Mouse (Mus musculus) kidney, postnatal 4 days (tissue): ENCODE measurements around the gene Tufm.
"Not testable (repeated sequence)": the region's sequence is repeated elsewhere in the genome, so short reads cannot be mapped to it uniquely, and the experiment has no call there.

Experiments used
- DNase-seq, 2 experiments: peaks; one replicate each; pipeline ENCODE4 v3.0.0; 2021; ENCODE audit warnings: mixed read lengths in 2 of 2

Tufm gene

GRCm38 (mm10) chr7:126465246-126466030, 21.7 kb upstream of the Tufm start:
- DNase-seq: no peak

DNA sequence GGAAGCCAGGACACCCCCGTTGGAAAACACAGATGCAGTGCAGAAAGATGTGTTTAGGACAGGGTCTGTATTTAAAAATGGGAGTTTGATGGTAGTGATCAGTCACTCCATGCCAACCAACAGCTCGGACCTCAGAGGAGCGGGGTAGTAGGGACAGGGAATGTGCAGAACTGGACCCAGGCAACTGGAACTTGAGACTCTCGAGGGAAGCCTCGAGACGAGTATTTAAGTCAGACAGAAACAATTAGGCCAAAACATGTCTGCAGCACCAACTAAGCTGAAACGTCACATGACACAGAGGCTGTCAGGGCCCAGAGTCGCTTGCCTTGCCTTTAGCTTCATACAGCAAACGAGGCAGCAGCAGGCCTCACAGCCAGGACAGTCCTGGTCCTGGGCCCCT, 21.0 kb upstream of the Tufm start:
- DNase-seq: no peak

DNA sequence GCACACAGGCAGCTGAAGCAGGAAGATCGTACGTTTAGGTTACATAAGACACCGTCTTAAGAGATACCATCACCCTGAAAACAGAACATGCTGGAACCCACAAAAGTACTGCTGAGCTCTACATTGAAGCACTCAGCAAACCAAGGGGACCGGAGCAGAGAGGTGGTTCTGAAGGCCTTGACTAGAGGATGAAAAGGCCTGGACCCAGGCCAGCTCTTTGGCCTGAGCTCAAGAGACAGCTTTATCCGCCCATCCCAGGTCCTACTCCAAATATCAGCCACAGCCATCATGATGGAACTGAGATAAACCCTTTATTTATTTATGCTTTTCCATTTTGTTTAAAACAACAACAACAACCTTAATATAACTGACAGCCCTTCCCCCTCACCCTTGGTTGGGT, 20.5 kb upstream of the Tufm start:
- DNase-seq: no peak

GRCm38 (mm10) chr7:126467271-126467670, 19.9 kb upstream of the Tufm start:
- DNase-seq: peak; percentile 62 to 69

DNA sequence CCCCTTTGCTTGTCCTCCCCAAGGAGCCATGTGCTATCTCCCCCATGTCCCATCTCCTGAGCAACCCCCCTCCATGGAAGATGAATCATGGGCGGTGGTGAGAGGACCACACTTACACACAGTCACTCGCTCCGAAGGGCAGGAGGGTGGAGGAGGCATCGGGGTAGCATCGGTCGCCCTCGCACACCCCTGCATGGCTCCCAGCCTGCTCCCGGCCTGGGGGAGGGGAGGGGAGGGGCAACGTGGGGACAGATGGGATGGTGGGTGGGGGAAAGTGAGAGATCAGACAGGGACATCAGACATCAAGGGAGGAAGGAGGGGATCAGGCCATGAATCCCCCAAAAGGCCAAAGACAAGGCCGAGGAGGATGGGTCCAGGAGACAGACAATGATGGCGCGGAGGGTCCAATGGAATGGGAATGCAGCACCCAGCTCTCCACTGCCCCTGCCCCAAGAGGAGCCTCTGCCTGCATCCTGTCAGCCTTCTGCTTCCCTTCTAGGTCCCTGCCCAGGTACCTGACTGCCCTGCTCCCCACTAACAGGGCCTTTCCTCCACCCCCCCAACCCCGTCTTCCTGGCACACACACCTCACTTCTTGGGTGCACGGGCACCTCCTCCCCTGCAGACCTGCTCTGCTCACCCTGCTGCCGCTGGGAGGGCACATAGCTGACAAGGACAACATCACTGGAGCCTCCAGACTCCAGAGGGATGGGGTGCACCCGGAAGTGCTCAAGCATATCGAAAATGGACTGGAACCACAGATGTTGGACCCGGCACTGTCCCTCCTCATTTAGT, 19.1 kb upstream of the Tufm start:
- no peak for DNase-seq

DNA sequence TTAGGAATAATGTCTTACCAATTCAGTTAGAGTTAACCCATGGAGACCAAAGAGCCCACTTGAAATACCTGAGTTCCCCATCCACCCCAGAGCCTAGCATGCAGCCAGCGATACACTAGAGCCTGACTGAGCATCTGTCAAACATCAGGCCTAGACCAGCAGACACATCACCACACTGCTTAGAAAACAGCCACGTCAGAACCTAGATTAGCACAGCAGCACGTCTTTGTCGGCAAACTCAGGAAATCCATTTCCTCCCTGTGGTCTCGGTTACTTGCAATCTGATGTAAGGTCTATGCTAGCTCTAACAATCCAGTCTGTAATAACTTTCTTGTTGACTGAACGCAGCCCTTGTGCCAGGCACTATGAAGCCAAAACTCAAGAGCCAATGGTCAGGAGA, 17.1 kb upstream of the Tufm start:
- no peak for DNase-seq

- DNase-seq: no peak
Measured at GRCm38 (mm10) chr7:126471361-126471760, 15.8 kb upstream of the Tufm start.

DNA sequence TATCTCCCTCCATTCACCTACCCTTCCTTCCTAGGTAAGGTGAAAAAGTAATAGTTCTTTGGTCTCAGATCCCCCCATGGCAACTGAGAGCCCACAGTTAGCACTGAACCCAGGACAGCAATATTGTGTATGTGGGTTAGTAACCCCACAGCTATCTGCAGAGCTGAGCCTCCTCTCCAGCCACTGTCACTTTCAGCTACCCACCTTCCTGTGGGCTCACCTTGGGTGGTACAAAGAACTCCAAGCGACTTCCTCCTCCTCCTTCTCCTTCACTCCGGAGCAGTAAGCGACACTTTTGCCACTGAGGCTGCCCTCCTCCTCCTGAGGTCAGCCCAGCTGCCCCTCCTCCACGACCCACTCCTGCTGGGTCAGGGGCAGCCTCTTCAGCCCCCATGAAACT, 15.3 kb upstream of the Tufm start:
- no peak for DNase-seq

DNA sequence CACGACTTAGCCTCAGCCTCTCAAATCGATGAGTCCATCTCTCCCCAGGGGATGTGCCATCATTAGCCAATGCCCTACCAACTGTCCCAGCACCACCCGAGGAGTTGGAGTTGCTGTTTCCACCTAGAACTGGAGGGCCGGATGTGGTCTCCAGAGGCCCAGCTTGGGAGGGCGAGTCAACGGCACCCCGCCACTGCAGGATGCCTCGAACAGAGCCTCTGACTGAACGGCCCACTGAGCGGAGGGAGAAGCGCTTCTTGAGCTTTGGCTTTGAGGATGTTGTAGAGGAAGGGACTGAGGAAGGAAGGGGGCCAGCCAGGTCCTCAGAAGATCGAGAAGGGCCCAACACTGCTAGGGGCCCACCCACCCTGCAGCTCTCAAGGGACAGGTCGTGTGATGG, 14.9 kb upstream of the Tufm start:
- DNase-seq: no peak

GRCm38 (mm10) chr7:126472713-126473112, 14.4 kb upstream of the Tufm start:
- no peak for DNase-seq

DNA sequence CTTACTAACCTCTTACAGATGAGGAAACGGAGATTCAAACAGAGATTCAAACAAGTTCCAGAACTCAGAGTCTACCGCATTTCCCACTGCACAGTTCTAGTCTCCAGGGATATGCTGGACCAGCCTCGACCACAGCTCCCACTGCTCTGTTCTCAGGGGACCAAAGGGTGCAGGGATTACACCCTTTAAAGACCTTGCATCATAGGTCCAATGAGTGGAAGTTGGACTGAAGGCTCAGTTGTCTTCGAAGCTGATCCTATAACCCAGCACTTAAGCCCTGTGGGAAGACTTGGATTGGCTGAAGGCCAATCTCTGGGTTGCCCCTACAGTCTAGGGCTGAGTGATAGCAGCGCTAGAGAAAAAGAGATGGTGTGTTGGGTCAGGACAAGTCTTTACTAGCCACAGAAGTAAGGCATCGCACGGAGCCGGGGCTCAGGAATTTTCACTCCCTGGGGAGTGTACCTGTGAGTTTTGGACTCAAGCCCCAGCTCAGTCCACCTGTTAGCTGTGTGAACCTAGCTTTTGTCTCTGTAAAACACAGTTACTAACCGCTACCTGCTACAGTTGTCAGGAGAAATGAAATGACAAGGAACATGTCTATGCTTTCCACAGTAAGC, 13.6 kb upstream of the Tufm start:
- no peak for DNase-seq

GRCm38 (mm10) chr7:126474486-126474955, 12.6 kb upstream of the Tufm start:
- no peak for DNase-seq

DNA sequence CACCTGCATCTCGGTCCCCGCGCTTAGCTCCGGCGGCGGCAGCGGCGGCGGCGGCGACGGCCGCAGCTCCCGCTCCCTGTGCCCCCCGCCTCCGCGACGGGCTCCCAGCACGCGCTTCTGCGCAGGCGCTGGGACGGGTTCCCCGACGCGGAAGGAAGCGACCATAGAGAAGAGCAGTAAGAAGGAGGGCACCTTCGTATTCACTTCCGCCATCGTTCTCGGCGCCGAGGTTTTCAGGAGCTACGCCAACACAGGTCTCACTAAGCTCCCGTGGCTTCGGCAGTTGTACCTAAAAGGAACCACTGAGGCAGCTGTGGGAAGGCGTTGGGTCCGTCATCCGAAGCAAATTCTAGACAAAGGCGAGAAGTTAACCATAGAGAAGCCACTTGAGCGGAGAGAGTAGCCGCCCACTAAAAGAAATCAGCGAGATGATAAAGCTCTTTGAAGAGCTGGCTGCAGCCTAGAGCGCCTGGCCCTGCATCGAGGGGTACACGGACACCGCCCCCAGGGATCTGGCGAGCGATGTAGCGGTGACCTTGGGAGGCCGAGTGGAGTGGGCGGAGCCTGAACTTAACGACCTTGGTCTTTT, 12.1 kb upstream of the Tufm start, which contains the start of gene Sh2b1:
Sh2b1 (minus strand) TSS at position 432 of the 589 bp plus-strand sequence.
- DNase-seq: peak; percentile 91 to 95

DNA sequence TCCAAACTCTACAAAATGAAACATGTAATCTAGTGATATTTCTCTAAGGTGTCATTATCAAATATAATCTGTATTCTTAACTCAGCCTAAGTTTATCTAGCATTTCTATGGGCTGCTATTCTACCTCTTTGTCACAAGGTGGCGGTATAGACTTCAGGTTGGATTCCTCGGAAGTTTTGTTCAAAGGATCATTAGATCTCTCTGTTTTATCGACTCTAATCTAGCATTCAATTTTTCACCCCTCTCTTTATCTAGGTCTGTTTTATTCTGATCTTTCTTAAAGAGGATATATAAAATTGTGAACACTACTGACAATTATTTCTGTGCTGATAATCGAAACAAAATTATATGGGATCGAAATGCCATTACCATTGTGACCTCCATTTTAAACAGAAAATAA, 5.5 kb upstream of the Tufm start:
- no peak for DNase-seq

GRCm38 (mm10) chr7:126482392-126482871, 4.7 kb upstream of the Tufm start:
- peak; percentile 90 to 94 for DNase-seq

DNA sequence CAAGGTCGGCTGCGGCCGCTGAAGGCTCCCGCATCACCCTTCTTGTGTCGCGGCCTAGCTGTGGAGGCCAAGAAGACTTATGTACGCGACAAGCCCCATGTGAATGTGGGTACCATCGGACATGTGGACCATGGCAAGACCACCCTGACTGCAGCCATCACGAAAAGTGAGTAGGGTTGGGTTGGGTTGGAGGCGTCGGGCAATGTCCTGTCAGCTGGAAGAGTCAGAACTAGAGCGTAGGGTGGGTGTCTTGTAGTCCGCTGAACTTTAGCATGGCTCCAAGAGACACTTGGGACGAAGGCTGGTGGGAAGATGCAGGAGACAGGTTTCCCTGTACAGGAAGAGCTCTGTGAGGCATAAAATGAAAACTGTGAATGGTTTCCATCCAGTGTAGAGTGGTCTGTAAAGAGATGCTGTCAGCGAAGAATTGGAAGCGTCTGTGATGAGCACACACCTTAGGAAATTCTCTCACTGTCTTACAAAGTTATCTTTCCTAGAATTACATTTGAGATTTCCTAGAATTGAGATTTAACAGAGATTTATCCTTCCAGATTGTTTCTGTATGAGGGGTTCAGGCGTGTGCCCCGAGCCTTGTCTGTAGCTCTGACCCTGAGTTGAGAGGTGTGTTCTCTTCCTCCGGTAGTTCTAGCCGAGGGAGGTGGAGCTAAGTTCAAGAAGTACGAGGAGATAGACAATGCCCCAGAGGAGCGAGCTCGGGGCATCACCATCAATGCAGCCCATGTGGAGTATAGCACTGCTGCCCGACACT, 640 bp downstream of the Tufm start:
- DNase-seq: not testable (repeated sequence)

DNA sequence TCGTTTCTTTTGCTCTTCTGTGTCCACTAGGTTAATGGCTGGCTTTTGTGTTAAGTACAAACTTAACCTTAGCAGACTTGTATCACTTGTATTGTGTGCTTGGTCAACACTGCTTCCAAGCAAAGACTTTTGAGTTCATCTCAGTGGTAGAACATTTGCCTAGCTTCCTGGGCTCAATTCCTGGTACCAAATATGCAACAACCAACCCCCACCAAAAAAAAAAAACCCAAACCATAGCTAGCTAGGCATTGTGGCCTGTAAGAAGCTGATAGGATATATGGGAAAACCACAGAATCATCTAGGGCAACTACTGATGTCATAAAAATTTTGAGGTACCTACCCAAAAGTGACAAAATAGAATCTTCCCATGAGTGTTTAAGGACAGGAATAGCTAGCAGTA, 3.8 kb downstream of the Tufm start:
- DNase-seq: no peak

GRCm38 (mm10) chr7:126491973-126492372, 4.8 kb downstream of the Tufm start:
- DNase-seq: peak; percentile 49 to 54

GRCm38 (mm10) chr7:126494120-126494519, 7.0 kb downstream of the Tufm start:
- no peak for DNase-seq

DNA sequence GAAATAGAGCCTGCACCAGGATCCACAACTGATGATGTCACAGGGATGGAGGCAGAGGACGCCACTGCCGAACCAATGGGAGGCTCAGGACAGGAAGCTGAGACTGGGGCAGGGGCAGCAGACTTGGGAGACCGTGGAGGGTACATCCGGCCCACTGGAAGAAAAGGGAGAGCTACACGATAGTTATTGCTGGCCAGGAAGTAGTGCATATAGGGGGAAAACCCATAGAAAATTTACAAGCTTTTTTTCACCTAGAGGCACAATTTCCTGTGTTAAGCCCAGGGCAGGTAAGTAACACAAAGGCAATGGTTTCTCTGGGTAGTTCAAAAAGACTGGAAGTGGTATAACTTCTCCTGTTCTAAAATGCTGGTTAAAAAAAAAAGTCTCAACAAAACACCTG, 9.3 kb downstream of the Tufm start:
- no peak for DNase-seq

GRCm38 (mm10) chr7:126497966-126498365, 10.8 kb downstream of the Tufm start:
- DNase-seq: no peak

DNA sequence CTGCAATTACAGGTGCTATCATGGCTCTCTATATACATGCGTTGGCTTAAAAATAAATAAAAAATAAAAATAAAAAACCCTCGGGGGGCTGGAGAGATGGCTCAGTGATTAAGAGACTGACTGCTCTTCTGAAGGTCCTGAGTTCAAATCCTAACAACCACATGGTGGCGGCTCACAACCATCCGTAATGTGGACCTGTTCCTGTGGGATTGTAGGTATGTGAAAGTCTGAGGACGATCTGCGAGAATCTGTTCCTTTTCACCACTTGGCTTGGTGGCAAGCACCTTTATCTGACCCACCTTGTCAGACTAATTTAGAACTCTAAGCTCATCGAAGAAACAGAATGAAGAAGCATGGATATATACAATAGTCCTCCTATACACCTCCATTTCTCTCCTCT, 12.3 kb downstream of the Tufm start:
- no peak for DNase-seq
